Mouse (Mus musculus) spleen, embryonic (tissue): ENCODE measurements around the gene Jaml.

Source experiments
- CTCF ChIA-PET: fragments of 350-600 bp; sonication (Branson Sonifier 250); formaldehyde crosslinking; loops from one replicate; lab custom pipeline; 2022; lab: Charles Lee

The Jaml gene

DNA sequence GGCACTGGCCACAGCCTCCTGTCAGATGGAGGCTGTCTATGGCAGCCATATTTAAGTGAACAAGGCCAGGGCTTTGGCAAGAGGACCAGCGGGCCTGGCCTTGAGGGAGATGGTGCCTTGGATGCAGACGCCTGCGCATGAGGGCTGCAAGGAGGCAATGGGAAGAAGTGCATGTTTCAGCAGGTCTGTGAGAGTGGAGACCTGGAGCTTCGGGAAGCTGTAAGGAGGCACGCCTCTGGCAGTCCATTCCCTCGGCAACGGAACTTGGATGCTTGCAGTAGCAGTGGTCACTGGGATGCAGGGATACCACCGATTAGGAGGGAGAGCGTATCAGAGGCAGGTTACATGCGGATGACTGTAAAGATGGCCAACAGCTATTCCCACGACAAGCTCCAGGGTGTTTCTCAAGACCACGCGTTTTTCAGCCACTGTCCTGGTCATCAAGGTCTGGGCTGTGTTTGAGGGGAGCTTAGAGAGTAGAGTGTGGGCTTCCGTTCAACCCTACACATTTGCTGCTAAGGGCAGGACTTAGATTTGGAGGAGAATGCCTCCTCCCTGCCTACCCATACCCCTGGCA is 41.1 kb downstream of the Jaml start:
- CTCF ChIA-PET: interaction anchor here (4.9 kb wide), 1 partner anchor 15 kb away, joined by 38 read pairs; no protein-coding TSS in a partner anchor

DNA sequence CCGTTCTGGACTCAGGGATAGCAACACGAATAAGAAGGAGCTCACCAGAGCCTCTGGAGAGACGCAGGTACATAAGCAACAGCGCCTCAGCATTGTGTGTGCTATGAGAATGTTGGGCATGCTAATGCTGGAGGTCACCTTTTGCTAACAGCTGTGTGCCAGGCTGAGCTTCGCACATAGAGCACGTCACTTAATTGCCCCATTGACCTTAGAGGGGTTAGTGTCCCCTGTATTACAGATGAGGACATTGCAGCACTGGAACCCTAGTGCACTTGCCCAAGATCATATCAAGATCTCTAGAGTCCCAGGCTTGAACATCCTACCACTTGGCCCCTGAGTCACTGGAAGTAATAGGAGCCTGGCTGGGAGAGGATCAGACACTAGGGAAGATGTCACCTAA is 41.6 kb downstream of the Jaml start:
- CTCF ChIA-PET: interaction anchor here (4.9 kb wide), 1 partner anchor 14 kb away, joined by 38 read pairs; no protein-coding TSS in a partner anchor

DNA sequence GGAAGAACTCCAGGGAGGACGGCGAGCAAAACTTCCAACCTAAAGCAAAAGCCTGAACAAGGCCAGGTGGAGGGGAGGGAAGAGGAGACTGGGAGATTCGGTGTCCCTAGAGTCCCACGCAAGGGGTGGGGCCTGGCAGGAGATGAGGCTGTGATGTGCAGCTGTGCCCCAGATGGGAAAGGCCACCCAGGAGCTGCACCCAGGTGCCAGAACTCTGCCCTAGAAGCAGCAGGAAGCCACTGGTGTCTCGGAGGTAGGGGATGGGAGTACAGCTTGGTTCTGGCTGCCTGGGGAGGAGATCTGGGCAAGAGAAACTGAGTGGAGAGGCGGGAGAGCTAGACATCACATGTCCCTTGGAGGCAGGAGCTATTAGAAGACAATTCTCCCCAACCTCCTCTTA is 42.0 kb downstream of the Jaml start:
- CTCF ChIA-PET: interaction anchor here (0.7 to 4.9 kb wide), 2 partner anchors 14 to 28 kb away, joined by 3 to 38 read pairs; no protein-coding TSS in a partner anchor

DNA sequence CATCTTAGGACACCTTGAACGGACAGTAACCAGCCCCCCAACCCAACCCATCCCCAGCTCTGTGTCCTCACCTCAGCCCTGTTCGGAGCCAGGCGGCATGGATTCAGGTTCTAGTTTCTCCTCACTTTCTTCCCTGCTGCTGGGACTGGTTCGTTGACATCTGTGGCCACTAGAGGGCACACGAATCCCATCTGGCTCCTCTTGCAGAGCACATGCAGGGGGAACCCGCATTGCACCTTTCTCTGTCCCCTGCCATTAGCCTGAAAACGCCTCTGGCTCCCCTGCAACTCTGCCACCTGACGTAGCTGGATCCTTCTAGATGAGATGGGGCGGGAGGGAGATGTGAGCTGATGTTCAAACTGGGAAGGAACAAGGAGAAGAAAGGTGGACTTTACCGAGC is 42.8 kb downstream of the Jaml start:
- CTCF ChIA-PET: interaction anchor here (0.8 to 4.9 kb wide), 5 partner anchors 13 to 99 kb away, joined by 4 to 38 read pairs (median 6); no protein-coding TSS in a partner anchor

DNA sequence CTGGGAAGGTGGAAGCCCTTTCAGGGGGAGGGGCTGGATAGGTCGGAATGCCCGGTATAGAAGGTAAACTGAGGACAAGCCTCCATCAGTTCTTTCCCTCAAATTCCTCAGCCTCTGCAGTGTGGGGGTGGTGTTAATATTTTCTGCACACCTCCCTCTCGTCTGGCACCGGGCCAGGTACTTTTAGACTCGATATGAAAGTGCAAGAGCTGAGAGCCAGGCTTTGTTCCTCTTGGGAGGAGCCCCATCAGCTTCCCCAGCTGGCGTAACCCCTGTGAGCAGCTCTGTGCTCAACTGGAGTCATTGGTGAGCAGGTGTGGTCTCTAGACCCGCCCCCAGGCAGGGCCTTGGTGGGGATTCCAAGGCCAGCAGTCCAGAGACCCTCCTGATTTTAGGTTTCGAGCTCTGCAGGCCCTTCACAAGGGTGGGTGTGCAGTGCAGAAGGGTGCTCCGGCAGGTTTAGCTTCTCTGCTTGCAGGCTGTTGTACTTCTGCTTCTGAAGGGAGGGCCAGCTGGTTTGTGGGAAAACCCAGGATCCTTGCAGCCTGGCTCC is 43.3 kb downstream of the Jaml start:
- CTCF ChIA-PET: interaction anchor here (0.8 to 4.9 kb wide), 5 partner anchors 13 to 100 kb away, joined by 4 to 38 read pairs (median 6); no protein-coding TSS in a partner anchor

DNA sequence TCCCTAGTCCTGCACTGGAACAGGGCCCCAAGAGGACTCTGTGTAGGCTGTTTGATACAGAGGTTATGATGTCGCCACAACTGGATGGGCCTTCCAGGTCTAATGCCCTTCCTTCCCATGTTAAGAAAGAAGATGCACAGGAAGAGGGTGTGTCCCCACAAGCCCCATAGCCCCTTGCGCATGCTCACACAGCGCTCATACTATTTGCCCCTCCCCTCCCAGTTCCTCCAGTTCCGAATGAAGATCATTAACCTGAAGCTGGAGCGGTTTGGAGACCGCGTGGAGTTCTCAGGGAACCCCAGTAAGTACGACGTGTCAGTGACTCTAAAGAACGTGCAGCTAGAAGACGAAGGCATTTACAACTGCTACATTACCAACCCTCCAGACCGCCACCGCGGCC is 46.2 kb downstream of the Jaml start:
- CTCF ChIA-PET: no interaction called here

DNA sequence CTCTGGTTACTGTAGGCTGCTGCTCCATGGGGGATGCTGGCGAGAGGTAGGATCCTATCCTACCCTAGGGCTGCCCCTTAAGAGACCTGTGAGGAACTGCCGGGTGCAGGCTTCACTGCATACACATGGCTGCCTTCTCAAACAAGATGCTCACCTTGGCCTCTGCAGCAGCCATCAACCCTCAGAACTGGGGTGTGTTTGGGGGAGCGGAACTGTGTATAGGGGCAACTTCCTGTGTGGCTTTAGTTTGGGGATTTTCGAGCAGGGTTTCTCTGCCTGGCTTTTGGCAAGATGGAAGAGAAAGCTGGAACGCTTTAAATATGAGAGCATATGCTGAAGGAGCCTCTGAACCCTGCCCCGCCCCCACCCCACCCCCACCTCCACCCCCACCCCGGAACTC is 48.0 kb downstream of the Jaml start:
- CTCF ChIA-PET: no interaction called here

DNA sequence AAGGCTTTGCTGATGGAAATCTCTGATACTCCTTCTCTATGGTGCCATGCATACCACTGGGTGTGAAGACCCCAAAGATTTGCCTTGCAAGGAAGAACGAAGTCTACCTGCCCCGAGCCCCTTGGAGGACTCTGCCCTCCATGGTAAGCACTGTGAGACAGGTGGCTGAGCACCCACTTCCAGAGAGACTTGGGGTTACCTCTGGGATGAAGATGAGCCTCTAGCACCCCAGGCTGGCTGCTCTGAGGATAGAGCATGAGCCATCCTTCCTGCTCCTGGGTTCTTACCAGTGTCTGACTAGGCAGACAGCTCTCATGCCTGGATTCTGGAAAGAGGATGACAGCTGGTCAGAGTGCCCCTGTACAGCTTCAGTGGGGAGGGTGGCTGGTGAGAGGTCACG is 51.1 kb downstream of the Jaml start:
- CTCF ChIA-PET: no interaction called here

DNA sequence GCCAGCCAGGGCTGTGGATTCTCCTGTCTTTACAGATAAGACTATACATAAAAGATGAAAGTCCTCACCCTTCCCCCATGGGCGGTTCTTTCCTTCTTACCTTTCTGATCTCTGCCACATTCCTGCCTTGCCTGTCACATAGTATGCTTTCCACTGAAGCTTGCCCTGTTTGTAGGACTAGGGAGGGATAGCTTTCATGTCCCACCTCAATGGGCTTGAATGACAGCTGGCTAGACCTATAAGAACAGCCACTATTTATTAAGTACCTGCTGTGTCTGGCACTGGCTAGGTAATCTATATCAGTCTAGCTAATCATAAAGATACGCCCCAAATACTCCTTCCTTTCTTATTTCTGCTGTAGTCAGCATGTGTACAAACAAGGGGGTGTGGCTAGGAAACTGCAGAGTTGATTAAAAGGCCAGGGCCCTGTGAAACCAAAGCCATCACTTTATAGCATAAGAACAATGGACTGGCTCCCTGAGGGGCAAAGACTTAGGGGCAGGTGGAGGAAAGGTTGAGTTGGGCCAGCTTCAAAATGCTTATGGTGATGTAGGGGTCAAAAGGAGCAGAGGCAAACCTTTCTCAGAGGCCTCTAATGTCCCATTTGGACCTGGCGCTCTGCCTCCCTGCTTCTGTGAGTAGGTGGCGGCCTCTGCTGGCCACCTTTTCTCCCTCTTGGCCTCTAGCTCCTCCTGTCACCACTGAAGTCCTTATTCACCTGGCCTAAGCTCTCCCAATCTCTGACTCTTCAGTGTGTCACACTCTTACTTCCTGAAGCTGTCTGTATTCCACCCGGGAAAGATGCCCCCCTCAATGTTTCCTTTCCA is 54.7 kb downstream of the Jaml start:
- CTCF ChIA-PET: interaction anchor here (1.4 to 5.1 kb wide), 2 partner anchors 13 to 111 kb away, joined by 3 to 38 read pairs; no protein-coding TSS in a partner anchor

DNA sequence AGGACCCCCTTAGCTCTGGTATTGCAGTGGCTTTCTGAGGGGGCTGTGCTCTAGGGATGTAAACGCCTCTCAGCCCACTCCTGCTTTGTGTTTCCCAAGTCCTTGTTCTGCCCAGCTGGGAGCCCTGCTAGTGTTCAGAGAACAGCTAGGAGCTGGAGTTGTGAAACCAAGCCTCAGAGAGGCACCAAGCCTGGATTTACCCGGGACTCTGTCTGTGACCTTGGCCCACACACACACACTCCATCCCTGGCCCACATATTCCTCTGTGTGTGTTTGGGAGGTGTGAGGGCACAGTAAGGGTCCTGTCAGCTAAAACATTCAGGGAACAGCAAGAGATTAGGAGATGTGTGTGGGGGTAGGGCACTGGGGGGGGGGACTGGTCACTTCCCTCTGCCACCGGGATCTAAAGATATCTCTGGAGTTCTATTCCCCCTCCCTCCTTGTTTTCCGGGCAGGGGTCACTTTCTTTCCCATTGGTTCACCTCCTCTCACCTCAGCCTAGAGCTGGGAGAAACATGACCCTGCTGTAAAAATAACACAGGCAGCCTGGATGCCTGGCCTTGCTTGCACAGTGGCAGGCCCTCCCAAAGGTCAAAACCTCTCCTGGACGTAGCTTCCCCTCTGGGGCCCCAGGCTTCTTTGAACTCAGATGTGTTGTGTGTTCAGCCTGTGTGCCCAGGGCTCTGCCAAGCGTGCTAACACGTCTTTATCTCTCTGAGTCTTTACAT is 57.6 kb downstream of the Jaml start:
- CTCF ChIA-PET: interaction anchor here (0.6 to 5.1 kb wide), 5 partner anchors 16 to 306 kb away, joined by 3 to 38 read pairs (median 4); no protein-coding TSS in a partner anchor

DNA sequence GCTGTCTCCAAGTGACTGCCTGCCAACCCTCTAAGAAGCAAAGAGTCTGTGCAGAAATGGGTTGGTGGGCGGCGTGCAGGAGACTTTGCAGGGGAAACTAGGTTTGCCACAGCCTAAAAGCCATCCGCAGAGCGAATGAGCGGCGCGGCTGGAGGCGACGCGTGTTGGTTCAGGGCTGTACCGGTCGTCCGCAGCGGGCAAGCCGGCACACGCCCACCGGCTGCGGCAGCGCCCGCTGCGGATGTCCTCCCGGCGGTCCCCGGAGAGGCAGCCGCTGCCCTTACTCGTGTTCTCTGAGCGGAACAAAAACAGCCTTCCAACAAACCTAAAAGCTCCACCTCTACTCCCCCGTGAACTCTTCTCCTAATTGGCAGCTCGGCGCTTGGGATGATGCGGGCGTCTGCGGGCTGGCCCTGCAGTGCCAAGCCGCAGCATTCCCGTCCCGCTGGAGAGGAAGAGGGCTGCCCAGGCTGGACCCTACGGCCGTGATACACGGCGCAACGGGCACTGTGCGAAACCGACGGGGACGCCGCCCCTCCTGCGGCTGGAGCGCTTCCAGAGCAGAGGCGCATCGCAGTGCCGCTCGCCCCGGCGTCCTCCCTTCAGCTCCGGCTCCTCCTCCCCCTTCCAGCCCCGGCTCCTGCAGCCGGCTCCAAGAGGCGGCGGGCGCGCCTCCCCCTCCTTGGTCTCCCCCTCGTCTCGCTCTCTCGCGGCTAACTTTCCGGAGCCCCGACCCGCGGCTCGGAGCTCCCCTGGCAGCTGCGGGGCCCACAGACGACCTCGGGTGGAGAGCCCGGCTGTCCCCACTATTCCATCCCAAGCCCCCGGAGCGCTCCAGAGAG is 59.4 kb downstream of the Jaml start, which contains the start of gene Scn4b:
Scn4b (plus strand) TSS at position 205 of the 842 bp plus-strand sequence.
- CTCF ChIA-PET: interaction anchor here (0.5 kb wide), 1 partner anchor 87 kb away, joined by 10 read pairs; no protein-coding TSS in a partner anchor

DNA sequence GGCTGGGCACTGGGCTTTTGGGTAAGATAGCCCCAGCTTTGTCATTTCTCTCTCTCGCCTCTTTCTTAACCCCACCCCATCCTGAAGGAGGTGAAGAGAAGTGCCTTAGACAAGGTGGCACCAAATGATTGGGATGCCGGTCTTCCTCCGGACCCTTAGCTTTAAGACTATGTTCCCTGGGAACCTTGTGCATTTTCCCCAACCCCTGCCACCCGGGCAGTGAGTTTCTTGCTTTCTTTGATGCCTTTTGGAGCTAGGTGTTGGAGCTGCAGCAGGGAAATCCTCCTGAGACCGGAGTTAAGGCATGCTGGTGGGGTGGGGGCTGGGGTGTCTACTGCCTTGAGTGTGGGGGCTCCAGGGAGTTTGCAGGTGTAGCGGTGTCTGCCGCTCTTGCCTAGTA is 60.1 kb downstream of the Jaml start:
- CTCF ChIA-PET: no interaction called here

DNA sequence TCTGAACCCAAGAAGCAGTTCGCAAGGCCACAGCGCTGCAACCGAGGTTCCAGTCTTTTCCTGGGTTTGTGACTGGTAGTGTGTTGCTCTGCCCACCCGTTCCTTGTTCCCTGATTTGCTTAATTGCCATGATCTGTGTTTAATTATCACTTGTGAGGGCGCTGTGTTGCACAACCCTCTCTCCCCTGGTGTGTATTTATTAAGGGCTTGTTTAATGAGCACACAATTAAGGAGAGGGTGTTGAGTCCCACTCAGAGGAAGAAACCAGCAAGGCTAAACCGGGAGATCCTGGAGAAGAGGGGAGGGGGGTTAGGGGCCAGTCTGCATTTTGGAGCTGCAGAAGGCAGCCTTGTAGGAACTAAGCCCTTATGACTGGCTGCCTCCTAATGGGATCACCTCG is 62.0 kb downstream of the Jaml start:
- CTCF ChIA-PET: interaction anchor here (0.9 kb wide), 1 partner anchor 118 kb away, joined by 4 read pairs; no protein-coding TSS in a partner anchor

DNA sequence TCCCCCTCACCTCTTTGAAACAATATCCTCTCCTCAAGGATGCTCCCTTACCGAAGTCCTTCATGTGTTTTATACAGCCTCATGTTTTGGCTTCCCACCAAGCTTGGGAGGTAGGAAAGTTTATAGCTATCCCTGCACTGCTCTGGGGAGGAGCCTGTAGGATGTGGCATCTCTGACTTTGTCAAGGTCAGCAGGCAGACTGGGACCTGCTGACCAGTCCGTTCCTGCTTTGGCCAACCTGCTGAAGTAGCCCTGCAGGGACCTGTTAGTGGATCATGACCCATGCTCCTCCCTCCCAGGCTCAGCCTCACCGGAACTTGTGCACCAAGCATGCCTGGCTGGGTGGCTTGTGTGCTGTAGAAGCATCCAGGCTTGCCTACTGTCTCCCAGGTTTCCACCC is 63.7 kb downstream of the Jaml start:
- CTCF ChIA-PET: no interaction called here

DNA sequence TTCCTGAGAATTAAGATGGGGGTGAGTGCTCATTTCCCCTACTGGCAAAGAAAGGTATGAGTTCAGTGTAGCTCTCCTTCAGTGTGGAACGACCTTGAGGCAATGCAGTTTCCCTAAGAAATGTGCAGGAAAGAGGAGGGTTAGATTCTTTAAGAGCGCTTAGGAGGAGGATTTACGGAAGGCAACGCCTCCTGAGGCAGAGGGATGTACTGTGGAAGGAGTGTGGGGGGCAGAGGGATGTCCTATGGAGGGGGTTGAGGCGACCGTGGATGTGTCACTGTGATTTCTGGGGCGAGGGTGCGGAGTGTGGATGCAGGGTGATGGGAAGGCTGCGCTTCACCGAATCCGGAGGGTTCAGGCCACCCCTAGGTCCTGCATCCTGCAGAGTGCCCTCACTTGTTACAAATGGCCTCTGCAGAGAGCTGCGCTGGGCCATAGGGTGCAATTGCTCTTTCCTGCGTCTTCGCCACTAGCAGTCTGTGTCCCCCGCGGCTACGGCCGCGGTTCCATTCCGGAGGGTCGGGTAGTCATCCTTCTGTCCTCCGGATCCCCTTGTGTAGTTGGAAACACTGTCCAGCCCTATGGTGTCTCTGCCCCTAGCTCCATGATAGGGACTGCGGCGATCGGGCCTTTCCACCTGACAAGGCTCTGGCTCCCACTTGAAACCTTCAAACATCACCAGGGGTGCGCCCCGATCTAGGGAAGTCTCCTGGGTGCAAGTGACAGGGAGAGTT is 66.7 kb downstream of the Jaml start:
- CTCF ChIA-PET: interaction anchor here (0.7 to 1.6 kb wide), 7 partner anchors 10 to 267 kb away, joined by 3 to 10 read pairs (median 5); no protein-coding TSS in a partner anchor

DNA sequence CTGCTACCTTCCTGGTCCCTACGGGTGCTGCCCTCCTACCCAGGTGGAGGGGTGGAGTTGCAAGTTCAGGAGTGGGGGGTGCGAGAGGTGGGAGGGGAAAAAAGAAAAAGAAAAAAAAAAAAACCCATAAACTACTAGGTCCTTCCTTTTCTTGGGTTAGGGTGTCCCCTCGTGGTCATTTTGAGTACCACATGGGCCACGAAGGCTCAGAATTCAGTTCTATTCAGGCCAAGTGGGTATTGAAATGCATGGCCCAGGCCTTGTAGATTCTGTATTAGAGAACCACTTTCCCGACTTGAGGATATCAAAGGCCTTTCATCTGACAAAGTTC is 67.2 kb downstream of the Jaml start:
- CTCF ChIA-PET: interaction anchor here (1.0 to 1.6 kb wide), 4 partner anchors 24 to 125 kb away, joined by 4 to 10 read pairs (median 6); no protein-coding TSS in a partner anchor

DNA sequence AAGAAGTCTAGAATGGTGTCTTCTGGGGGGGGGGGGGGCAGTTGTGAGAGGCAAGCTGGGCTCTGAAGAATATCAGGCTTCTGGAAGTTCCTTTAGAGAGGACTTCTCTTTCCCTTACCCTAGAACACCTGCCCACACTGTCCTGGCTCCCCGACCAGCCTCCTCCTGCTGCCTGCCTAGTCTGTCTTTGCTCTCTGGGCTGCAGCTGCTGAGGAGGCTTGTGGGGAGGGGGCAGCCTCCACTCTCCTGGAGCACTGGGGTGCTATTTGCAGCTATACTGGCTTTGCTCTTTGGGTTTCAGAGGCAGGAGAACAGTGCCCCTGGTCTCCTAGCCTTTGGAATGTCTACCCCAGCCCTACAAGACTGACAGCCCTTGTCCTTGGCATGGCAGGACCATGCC is 72.0 kb downstream of the Jaml start:
- CTCF ChIA-PET: interaction anchor here (0.6 kb wide), 1 partner anchor 127 kb away, joined by 3 read pairs; no protein-coding TSS in a partner anchor

DNA sequence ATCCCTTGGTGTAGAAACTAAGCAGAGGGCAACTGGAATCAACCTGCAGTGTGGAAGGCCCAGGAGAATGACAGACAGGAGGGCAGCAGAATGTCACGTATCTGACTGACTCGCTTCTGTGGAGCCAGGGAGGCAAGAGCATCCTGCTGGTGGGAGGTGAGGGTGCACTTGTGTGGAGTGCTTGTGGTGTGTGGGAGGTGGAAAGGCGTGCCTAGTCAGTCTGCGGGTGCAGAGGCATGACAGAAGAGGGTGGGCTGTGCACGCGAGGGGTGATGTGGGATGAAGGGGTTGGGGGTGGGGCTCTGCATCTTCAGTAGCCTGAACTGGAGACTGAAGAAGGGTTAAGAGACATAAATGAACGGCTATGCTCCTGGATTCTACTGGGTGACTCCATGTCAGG is 74.4 kb downstream of the Jaml start:
- CTCF ChIA-PET: interaction anchor here (0.6 kb wide), 1 partner anchor 198 kb away, joined by 3 read pairs; no protein-coding TSS in a partner anchor
